Mouse (Mus musculus) spleen, postnatal 4 days (tissue): ENCODE measurements at regions not wholly inside any gene's neighbourhood (a gene's known extent, or its start where the extent isn't known, plus 50 kb on each side); places are given as distances from the start of the nearest gene placed in this dataset.

ENCODE experiments used
- DNase-seq, 2 experiments: peaks; one replicate each; pipeline ENCODE4 v3.0.0; 2022; ENCODE audit warnings: low spot score in 2 of 2

DNA sequence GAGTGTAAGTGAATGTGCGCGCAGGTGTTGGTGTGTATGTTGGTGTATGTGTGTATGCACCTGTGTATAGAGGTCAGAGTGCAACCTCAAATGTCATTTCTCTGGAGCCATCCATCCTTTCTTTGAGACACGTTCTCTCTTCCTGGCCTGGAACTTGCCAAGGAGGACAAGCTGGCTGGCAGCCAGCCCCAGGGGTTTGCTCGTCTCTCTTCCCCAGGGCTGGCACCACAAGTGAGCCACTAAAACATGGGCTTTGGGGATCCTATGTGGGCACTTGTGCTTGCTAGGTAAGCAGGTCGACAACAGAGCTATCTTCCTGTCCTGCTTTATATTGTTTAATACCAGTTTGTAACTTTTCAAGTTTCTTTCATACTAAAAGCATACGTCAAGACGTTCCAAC lies 189.8 kb upstream of the Cxcr4 start:
- no peak for DNase-seq

DNA sequence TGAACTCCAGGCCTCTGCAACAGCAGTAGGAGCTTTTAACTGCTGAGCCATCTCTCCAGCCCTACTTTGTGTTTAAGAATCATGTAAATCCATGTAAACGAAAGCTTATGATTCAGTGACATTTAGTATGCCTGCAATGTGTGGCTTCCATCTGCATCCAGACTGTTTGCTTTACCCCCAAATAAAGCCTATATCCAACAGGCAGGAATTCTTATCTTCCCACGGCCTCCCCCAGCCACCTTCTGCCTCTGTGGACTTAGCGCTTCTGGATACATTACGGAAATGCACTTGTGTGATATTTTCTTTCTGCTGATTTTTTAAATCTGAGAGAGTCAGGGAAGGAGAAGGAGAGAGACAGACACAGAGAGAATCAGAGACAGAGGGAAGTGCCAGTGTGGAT lies 189.2 kb upstream of the Cxcr4 start:
- no peak for DNase-seq

DNA sequence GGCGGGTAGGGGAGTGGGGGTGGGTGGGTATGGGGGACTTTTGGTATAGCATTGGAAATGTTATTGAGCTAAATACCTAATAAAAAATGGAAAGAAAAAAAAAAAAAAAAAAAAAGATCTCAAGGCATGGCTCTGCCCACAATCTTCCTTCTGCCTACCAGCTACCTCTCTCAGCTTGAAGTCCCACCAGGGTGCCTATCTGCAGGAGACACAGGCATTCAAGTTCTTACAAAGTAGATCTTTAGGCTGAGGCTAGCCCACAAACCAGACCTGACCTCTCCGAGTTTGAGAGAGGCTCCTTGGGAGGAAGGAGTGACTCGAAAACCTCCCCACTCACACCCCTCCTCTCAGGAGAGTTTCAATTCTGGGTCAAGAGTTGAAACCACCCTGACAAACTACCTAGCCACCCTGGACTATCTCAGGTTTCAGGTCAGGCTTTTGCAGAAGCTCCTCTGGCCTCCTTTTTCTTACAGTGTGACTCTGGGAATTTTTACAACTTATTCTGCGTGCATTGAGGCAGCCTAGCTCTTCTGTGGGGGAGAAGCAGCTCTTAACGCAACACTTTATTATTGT lies 187.6 kb upstream of the Cxcr4 start:
- no peak for DNase-seq

DNA sequence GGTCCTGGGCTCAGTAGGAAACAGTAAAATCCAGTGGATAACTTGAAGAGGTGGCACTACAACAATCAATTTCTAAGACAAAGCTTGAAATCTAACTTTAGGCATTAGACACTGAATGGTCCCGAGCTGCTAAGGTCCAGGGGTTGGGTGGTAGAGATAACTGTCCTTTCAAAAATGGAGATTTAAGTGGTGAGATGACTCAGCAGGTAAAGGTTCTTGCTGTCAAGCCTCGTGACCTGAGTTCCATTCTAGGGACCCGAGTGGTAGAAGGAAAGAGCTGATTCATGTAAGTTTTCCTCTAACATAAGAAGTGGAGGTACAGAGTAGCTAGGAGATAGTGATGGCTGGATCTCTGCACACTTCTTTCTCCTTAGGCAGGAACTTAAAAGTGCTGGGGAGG lies 180.3 kb upstream of the Cxcr4 start:
- no peak for DNase-seq

DNA sequence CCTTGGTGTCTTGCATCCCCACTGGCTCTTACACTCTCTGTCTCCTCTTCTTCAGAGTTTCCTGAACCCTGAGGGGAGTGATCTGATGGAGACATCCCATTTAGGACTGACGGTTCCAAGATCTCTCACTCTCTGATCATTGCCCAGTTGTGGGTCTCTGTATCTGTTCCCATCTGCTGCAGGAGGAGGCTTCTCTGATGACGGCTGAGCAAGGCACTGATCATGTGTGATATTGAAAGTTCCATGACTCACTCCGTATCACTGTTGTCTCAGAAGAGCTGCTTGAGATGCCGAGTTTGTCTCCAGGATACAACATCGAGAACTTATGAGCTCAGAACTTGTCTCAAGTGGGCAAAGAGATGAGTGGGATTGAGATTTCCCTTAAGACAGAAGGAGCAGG lies 178.7 kb upstream of the Cxcr4 start:
- no peak for DNase-seq

DNA sequence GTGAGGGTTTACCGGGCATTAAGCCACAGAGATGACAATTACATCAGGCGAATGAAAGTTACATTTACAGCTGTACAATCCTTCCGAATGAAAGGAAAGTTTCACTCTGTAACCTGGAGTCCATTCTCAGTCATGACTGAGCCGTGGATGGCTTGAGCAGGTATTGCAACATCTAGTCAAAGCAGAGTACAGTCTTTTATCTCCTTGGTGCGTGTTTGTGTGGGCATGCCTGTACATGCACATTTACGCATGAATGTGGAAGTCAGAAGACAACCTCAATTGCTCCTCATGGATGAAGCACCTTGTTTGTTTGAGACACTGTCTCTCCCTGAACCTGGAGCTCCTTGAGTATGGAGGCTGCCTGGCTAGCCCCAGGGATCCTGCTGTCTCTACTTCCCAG lies 175.9 kb upstream of the Cxcr4 start:
- DNase-seq: no peak

DNA sequence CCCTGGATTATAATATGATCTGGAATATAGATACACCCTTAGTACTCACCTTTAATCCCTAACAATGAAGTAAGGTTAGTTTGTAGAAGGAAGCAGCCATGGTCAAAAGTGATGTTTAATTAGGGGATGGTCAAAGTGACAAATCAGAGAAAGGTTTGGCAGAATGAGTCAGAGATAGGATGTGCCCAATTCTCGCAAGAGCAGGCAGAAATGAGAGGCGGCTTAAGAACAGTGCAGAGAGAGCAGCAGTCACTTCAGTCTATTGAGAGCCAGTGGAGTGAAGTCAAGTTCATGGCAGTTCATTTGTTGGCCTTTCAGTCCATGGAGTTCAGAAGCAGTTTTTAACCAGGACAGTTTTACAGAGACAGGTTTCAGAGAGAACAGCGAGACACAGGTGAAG lies 175.3 kb upstream of the Cxcr4 start:
- no peak for DNase-seq

DNA sequence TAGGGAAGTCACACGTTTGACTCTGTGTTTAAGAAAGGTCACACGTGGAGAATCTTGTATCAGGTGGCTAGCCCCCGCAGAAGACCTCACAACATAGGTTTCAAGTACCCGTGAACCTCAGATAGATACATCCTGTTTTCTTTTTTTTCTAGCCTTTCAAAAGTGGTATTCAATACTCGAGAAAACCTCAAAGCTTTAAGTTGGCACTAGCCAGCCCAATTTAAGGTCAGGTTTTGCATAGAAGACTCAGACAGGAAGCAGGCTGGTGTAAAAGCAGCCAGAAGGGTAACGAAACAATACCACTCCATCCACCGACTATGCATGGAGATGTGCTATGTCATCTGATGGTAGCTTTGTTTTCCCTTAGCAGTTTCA lies 174.8 kb upstream of the Cxcr4 start:
- no peak for DNase-seq

DNA sequence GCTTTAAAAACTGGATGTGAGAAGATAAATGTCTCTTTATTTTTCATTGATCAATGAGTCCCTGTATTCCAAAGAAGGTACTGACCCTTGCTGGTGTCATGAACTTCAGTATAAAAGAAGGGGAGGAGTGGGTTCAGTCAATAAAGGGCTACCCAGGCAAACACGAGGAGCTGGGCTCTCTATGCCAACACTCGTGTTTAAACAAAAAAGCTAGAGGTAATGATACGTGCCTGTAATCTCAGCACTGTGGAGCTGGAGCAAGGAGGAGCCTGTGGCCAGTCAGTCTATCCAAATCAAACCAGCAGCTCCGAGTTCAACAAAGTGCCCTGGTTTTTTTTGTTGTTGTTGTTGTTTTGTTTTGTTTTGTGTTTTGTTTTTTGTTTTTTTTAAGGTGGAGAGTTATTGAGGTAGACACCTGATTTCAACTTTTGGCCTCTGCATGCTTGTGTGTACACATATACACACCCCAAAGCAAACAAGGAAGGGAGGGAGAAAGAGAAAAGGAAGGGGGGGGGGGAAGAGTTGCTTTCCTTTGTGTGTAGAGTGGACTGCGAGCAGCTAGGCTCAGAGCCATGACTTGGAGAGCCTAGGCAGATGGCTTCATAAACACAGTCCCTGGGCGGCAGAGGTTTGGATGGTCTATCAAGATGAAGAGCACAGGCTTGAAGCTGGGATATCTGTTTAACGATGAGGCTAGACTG lies 174.2 kb upstream of the Cxcr4 start:
- no peak for DNase-seq

DNA sequence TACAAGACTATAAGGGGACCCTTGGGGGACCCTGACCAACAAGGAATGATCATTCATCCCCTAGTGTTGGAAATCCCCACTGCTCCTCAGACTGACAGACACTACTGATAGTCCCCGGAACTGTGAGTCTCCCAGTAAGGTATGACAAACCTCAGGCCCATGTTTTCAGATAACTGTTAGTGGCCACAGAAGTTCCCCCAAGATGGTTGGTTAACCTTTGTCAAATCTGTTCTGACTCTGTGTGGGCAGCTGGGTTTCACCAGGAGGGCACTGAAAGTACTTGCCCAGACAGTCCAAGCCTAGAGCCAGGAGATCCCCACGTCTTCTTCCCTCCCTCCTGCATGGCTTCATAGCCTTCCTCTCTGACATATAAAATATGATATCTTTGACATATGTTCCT lies 173.5 kb upstream of the Cxcr4 start:
- no peak for DNase-seq

DNA sequence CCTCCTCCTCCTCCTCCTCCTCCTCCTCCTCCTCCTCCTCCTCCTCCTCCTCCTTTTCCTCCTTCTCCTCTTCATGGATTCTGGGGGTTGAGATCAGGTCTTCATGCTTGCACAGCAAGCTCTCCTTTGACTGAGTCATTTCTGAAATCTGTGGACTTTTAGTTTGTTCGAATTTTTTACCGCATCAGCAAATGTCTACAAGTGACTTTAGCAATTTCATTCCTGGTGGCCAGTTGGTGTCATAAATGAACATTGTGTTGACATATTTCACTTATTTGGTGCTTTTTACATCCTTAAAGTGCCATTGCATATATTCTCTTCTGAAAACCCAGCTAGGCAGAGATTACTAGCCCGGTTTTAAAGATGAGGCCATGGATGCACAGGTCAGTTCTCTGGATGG lies 173.0 kb upstream of the Cxcr4 start:
- no peak for DNase-seq

DNA sequence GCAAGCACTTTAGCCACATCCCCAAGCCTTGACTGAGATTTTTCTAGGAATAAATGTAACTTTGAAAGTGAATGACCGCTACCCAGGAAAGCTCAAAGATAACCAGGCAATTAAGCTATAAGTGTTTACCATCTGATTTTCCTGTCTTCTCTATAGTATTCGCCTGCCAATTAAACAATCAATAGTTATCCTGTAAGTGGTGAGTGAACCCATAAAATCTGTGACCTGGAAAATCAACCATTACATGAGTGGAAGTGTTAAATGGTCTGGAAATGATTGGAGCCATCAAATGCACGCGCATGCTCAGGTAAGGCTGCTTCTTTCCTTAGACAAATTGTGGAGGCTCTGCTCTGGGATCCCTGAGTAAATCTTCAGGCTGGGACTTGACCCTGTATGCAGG lies 170.8 kb upstream of the Cxcr4 start:
- DNase-seq: no peak

DNA sequence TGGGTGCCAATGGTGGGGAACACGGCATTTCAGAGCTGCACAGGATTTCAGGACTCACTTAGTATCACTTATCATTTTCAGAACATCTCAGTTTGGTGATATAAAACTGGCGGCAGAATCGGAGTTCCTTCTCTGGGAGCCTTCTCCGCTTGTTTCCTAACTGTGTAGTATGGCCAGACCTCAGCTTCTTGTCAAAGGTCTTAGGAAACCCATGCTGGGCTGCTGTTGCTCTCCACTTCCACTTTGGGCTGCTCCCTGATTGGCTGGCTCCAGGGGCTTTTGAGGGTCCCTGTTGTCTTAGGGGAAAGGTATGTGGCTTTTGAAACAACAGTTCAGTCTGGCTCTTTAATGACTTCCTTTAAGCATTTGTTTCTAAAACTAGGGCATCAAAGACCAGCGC lies 170.0 kb upstream of the Cxcr4 start:
- no peak for DNase-seq

DNA sequence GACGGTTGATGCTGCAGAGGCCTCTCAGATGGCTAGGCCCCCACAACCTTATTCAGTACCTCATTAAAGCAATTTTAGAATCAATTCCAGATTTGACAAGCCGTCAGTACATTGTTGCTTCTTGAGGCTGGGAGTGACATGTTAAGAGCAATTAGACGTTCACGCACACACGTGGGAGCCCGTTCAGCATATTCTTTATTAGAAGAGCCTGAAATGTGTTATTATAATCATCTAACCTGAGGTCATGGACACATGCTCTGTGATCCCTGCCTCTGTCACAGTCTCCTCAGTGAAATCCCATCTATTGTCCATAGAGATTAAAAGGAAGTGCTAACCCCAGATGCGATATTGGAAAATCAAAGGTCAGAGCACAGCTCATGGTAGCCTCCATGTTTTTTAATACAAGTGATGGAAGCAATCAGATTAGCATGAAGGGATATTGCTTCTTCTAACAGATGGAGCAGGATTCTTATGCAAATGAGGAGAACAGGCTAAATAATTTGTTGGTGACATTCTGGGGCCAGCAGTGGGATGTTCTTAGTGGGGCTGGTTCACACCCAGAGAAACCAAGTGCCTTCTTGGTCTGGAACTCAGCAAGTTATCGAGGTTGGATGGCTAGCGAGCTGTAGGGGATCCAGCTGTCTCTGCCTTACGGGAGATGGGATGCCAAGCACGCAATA lies 166.8 kb upstream of the Cxcr4 start:
- no peak for DNase-seq

DNA sequence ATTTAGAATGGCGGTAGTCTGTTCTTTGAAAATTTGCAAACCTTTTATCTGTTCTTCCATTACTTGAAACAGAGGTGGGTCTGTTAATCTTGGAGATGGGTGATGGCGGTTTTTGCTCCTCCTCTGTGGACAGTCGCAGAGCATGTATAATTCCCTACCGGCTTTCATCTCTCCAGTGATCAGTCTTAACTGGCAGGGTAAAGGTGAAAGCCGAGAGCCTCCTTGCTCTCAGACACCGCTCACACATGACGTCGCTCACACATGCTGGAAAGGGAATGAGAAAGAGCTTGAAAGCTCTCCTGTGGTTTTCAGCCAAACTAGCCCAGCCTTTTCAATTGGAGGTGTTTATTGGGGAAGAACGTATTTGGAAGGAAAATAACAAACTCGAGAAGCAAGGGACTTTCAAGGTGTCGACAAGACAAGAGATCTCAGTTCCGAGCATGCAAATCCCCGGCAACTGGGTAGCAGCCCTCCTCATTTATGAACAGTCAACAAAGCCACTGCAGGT lies 166.3 kb upstream of the Cxcr4 start:
- no peak for DNase-seq

DNA sequence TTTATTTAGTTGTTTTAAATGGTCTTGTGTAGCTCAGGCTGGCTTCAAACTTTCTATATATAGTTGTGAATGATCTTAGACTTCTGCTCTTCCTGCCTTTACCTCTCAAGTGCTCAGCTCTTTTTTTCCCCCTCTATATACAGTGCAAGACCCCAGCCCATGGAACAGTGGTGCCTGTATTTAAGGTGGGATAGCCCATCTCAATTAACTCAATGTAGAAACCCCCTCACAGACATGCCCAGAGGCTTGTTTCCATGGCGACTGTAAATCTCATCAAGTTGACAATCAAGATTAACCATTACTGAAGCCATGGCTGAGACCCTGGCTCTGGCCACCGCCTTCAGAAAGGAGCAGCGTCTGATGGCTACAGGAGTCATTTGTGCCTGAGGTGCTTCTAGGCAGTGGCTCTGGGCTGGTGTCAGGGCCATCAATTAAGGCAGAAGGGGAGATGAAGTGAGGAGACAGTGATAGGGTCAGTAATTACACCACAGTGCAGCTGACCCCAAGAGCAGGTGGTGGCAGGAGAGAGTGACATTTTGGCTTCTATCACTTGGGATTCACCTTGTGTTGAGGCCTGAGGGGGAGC lies 161.4 kb upstream of the Cxcr4 start:
- DNase-seq: no peak

DNA sequence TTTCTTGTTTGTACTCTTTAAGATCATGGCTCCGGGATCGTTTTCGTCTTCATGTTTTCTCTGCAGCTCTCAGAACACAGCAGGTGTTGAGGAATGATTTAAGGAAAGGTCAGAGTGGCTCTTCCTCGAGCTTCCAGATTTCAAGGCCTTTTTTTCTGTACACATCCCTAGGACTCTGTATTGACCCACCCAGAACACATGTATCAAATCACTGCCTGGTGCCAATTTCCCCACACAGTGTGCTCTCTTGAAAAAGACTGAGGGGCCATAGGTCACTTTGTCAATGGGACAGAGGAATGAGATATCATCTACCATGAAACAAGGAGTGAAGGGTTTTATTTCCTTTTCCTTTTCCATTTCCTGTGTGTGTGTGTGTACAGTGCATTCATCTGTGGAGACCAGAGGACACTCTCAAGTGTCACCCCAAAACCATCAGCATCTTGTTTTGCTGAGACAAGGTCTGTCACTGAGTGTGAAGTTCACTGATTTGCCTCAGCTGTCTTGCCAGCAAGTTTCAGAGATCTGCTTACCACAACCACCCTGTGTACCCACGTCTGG lies 157.4 kb upstream of the Cxcr4 start:
- no peak for DNase-seq

DNA sequence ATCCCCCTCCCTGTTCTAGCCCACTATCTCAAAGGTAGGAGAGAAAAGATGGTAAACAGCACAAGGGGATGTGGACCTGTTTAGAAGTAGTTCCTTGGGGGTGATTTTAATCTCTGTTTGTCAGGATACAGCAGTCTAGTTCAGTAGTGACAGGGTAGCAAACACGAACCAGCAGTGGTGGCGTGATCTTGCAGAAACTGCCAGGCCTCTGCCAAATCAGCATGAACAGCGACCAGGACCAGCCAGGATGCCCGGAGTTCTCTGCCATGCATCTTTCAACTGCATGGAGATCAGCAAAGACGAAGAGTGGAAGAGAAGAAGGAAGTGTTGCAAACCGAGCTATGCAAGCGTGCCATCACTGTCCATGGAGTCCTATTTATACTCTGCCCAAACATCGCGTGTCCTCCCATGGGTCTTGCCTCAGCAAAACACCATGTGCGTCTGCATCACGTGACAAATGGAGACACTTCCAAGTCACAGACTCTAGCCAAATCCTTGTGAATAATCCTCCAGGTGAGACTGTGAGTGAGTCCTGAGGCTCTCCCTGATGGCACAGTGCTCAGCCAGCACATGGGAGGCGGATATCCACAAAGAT lies 155.2 kb upstream of the Cxcr4 start:
- DNase-seq: no peak

DNA sequence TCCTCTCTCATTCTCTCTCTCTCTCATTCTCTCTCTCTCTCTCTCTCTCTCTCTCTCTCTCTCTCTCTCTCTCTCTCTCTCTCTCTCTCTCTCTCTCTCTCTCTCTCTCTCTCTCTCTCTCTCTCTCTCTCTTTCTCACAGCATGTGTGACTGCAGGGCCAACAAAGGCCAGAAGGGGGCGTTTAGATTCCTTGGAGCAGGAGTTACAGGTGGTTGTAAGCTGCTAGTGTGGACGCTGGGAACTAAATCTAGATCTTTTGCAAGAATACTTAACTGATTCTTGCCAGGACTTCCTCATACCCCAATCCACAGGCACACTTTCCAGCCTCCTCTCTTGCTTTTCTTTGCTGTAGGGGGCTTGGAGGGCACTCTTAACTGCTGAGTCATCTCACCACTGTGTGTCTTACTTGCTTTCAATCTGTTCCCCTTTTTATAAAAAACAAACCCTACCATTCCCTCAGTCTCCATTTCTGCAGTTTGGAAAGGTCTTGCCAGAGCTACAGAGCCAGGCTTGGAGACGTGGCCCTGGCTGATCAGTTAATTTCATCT lies 154.4 kb upstream of the Cxcr4 start:
- no peak for DNase-seq

DNA sequence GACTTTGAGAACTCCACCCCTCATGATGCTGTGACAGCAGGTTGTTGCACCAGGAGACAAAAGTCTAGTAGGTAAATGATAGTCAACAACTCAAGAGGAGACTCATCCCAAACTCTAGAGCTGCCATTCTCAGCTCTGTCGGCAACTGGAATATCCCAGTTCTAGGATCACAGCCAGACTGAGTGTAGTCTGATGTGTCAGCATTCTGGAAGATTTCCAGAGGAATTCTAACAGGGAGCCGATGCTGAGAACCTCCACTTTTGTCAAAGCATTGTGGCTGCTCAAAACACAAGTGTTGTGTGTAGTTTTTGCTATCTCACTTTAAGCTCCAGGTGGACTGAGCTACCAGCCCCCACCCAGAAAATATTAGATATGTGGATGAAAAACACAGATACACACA lies 148.5 kb upstream of the Cxcr4 start:
- no peak for DNase-seq

DNA sequence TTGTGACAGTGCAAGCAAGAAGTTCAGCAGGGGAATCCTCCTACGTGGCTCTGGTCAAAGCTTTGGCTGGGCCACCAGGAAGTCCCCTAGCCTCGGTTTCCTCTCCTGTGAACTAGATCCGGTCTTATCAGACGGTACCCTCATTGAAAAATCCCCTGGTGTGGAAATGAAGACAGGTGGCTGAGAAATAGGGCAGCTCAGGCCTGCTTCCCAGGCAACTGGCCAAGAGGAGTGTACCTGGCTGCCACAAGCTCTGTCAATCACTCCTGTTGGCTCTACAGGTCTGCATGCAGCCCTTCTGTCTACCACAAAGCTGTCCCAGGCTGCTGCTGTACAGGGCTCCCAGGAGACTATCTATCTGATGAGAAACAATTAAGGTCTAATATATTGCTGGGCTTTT lies 146.1 kb upstream of the Cxcr4 start:
- no peak for DNase-seq

DNA sequence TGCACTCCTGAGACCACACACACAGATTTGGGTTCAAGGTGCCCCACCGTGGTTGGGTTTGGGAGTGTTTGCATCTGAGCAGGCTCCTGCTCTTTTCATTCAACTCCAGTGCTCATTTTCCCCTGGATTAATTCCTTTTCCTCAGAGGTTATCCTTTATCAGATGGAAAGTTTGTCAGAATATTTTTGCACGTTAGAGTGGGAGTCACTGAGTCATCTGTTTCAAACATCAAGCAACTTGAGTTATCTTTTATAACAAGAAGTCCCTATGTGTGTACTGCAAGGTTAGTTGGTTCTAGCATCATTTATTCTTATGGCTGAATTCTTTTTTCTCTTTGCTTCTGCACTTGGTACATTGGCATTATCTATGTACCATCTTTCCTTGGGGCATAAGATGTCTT lies 142.8 kb upstream of the Cxcr4 start:
- no peak for DNase-seq
